Mouse (Mus musculus) ovary, postnatal 10 days (tissue): ENCODE results near the gene Map7d1.

Experiments
- DNase-seq: peaks from one replicate; pipeline ENCODE4 v3.0.0; 2022; ENCODE audit warnings: low spot score

Gene Map7d1

DNA sequence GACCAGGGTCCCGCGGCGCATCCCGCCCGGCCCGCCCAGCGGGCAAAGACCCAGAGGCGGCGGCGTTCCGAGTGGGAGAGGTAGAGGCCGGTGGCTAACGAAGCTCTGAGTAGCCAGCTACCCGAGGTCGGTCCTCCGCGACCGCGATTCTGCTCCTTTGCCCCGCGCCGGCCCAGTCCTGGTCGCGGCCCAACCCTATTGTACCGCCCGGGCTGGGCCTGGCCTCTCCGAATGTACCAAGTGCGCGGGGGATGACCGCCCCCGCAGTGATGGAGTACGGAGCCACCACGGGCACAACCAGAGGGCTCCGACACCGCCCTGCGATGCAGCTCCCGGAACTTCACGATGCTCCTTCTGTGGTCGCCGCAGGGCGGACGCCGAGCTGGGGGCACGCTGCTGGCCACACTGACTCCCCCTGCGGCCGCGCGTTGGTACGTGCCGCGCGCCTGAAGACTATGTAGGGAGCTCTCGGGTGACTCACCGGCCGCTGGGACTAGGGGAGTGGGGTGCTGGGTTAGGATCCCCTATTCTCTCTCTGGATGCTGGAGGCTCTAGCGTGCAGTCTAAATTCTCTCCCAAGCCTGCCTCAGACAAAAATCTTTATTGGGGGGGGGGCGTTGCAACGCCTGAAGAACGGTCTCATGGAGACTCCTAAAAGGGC is at the start of gene Map7d1:
Map7d1 (minus strand) TSS at position 213 of the 661 bp plus-strand sequence.
- DNase-seq, result peak; percentile 88

GRCm38 (mm10) chr4:126305428-126305827 is 49.3 kb upstream of the Map7d1 start:
- DNase-seq, result no peak

DNA sequence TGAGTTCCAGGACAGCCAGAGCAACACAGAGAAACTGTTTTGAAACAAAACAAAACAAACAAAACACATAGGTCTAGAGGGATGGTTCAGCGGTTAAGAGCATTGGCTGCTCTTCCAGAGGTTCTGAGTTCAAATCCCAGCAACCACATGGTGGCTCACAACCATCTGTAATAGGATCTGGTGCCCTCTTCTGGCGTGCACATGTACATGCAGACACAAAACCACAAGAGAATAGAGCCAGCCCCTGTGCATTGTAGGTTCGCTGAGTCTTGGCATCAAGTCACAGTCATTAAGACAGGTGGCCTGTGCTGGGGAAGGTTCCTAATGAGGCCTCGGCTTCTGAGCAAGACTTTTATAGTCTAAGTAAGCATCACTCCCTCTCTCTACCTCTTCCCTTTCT is 47.7 kb upstream of the Map7d1 start:
- DNase-seq, result no peak

- no peak for DNase-seq
These were observed 45.6 kb upstream of the Map7d1 start for GRCm38 (mm10) chr4:126301584-126302309.

- no peak for DNase-seq
These were observed 44.9 kb upstream of the Map7d1 start for GRCm38 (mm10) chr4:126300916-126301583.

DNA sequence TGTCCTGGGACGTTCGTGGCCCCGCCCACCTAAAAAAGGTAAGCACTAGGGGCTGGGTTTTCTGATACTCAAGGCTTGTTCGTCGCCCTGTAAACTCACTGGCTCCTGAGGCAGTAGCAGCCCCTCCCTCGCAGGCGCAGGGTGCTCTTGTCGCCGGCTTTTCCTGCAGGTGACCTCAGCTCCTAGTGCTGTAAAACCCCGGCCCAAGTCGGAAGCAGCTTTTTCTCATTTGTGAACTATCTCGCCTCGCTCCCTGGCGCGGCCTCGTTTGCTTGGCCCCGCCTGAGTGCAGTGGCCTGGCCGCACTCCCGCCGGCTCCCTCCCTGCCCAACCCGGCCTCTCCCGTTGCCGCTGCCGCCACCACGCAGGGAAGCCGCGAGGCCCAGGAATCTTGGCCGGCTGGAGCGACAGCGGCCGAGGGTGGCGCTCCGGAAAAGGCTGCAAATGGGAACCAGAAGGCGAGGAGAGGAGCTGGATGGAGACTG is 40.5 kb upstream of the Map7d1 start:
- DNase-seq, result peak; percentile 44

GRCm38 (mm10) chr4:126295937-126296336 is 39.8 kb upstream of the Map7d1 start:
- DNase-seq, result no peak

DNA sequence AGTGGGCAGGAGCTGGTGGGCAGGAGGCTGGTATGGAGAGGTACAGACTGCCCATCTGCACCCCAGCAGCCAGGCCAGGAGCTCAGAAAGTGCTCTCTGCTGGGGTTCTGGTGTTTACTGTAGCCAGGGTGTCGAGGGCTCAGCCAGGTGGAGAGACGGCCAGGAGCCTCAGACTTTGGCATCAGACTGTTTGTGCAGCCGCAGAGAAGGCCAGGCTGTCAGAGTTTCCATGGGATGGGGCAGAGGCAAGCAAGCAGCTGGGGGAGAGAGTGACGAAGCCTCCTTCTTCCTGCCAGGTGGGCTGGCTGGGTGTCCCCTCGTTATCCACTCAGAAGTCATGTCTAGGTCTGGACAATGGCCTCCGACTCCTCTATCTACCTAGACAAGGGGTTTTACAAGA is 39.0 kb upstream of the Map7d1 start:
- no peak for DNase-seq

- no peak for DNase-seq
These were observed 35.1 kb upstream of the Map7d1 start for GRCm38 (mm10) chr4:126291196-126291595.

DNA sequence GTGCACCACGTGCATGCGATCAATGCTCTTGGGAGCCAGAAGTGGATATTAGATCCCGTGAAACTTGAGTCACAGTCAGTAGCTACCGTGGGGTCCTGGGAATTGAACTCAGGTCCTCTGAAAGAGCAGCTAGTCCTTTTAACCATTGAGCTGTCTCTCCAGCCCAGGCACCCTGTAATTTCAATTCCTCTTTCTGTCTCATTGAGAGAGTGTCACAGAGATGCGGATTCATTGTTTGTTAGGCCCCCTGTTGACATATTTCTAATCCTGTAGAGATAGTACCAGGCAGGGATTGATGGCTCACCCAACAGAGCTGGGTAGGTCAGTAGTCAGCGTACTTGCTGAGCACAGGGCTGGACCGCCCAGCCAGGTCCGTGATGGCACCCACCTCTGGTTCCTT is 34.2 kb upstream of the Map7d1 start:
- DNase-seq, result no peak

GRCm38 (mm10) chr4:126288085-126288666 is 32.0 kb upstream of the Map7d1 start:
- no peak for DNase-seq

- no peak for DNase-seq
These were observed 31.3 kb upstream of the Map7d1 start for GRCm38 (mm10) chr4:126287302-126287995.

GRCm38 (mm10) chr4:126286492-126286891 is 30.3 kb upstream of the Map7d1 start, which contains the start of gene Col8a2:
TSS of gene Col8a2 (plus strand) at chr4:126286793.
- DNase-seq, result no peak

DNA sequence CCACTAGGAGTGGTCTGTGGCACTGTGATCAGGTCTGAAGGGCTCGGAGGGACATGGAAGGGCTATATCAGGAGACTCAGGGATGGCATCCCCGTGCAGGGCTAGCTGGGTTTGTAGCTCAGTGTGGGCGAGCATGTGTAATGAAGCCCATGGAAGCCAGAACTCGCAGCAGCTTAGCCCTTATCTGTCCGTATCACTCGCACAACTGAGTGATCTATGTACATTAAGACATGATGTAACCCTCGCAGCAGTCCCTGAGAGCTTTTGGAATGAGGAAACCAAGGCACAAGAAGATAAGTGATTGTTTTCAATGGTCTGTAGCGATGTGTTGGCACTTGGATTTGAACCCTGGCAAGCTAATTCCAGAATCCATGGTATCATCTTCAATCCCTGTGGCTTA is 27.4 kb upstream of the Map7d1 start:
- no peak for DNase-seq

DNA sequence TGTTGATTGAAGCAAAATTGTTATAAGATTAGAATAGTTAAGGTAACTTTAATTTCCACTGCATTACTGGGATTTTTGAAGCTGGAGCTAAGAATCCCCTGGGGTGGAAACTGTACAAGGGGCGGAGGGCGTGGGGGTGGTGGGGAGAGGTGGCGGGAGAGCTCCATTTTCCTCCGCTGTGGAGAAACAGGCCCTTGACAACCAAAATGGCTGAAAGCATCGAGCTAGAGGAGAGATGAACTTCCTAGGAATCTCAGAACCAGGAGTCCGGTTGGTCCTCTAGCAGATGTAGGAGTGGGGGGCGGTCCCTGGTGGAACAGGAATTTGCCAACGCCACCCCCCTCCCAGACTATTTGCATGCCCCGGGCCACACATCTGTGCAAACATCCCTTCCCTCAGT is 25.6 kb upstream of the Map7d1 start:
- DNase-seq, result no peak

DNA sequence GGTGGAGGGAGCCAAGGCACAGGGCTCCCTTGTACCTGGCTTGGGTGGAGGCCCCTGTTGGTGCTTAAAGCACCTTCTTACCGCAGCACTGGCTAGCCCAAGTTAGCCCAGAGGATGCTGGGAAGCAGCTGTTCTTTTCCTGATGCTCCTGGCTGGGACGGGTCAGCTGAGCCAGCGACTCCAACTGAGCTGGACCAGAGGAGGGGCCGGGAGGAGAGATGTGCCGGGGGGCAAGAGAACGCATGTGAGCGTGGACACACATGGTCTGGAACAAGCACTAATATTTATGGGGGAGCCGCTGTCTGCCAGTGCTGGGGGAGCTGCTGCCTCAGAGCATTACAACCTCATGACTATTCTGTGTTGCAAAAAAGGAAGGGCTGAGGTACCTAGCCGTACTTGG is 22.8 kb upstream of the Map7d1 start:
- no peak for DNase-seq

GRCm38 (mm10) chr4:126278565-126278915 is 22.4 kb upstream of the Map7d1 start:
- DNase-seq, result no peak

DNA sequence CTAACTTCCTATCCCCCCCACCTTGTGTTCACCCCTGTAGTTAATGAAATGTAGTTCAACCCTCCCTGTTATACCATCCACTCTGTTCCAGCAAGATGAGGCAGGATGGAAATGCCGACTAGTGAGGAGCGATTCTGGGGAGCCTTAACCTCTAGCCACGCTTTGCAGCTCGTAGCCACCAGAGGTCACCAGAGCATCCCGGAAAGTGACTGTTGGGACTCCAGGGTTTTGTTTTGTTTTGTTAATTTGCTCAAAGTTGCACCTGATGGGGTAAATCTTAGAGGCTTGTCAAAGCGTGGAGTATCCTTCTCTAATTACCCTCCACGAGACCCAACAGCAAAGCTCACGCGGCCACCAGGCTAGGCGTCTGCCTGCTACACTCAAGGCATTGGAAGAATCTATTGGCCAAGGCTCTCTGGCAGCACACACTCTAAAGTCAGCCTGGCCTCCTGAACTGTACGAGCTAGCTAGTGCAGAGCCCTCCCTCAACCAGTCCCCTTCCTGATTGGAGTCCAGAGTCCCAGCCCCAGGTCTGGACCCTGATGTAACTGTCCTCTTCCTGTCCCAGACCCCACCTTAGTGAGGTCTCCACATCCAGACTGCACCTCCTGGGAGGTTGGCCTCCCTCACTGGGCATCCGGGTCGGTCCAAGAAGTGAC is 21.9 kb upstream of the Map7d1 start:
- no peak for DNase-seq

DNA sequence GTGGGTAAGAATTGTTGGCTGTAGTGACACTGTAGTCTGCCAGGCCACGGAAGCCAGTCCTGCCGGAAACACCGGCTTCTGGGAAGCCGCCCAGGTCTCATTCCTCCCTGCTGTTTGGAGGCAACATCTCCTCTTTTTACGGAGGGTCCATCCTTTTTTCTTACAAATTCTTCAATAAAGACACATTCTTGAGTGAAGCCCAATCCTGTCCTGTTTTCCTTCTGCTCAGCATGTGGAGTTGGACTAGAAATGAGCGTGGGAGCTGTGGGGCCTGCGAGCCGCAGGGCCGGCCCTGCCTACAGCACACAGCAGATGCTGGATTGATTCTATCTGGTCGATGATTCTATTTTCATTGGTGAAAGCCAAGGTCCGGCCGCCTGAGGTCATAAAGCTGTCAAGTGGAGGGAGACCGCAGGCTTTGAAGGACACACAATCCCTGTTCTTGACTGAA is 19.6 kb upstream of the Map7d1 start:
- no peak for DNase-seq

GRCm38 (mm10) chr4:126275081-126275480 is 18.9 kb upstream of the Map7d1 start:
- no peak for DNase-seq

GRCm38 (mm10) chr4:126273753-126274152 is 17.6 kb upstream of the Map7d1 start:
- DNase-seq, result no peak
